Mouse (Mus musculus): ENCODE data around the gene Tspan18. TPM values are rescaled to one million over a fixed set of nuclear protein-coding genes. Genes with fewer than 3 reads are reported as not detected.

Tspan18 gene
- polyA plus RNA-seq, 1 experiment, result 0.06 TPM

GRCm38 (mm10) chr2:93313768-93314632 is 20.3 kb downstream of the Tspan18 start:
- H3ac ChIP-seq (ENCODE audit: control insufficient read depth, insufficient read length, low read depth), result no peak overlapping the region

DNA sequence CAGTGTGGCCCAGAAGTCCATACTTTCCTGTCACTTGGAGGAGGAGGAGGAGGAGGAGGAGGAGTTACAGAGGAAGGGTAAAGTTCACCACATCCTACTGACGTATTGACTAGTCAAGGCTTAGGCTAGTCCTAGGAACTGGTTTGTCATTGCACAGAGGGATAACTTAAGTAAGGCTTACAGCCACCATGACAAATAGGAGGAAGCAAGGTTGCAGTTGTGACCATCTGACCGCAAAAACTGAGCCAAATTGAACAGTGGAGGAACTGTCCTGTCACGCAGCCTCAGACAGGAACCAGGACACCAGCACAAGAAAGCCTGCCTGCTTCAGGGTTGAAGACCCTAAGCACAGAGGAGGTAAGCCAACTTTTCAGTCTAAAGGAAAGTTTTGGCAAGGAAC is 21.8 kb downstream of the Tspan18 start:
- Histone ChIP-seq H3K79me2 (ENCODE audit: control insufficient read depth, insufficient read depth) (no peaks in the 10 kb centered on the region), H3K27me3 (ENCODE audit: control insufficient read depth, insufficient read depth, insufficient read length) (peaks cover 83% of the 10 kb centered on the region)
- TF ChIP-seq MAX (IDR thresholded peaks at IDR 0.05) (no peak), MYOD1 (IDR thresholded peaks at IDR 0.05; ENCODE audit: control insufficient read depth, insufficient read length, low read depth) (no peak), CEBPB (IDR thresholded peaks at IDR 0.05; ENCODE audit: low read depth) (no peak), USF1 (IDR thresholded peaks at IDR 0.05; ENCODE audit: low read depth) (no peak), CTCF (IDR thresholded peaks at IDR 0.05; ENCODE audit: control insufficient read depth, insufficient read depth, insufficient read length) (no peak), MYOG (IDR thresholded peaks at IDR 0.05; ENCODE audit: control insufficient read depth, extremely low read depth, insufficient read length) (no peak), FOSL1 (IDR thresholded peaks at IDR 0.05; ENCODE audit: insufficient read depth, low read length, poor library complexity, severe bottlenecking) (no peak)

More at GRCm38 (mm10) chr2:93313768-93314632, 20.3 kb downstream of the Tspan18 start:
- Histone ChIP-seq H3K79me3 (ENCODE audit: low read depth) (no peaks in the 10 kb centered on the region), H3K4me3 (ENCODE audit: insufficient read depth, poor library complexity, severe bottlenecking) (no peak overlapping the region), H3K79me2 (ENCODE audit: control insufficient read depth, insufficient read depth) (no peaks in the 10 kb centered on the region), H3K36me3 (ENCODE audit: control insufficient read depth, insufficient read depth) (no peaks in the 10 kb centered on the region), H3K27me3 (ENCODE audit: control insufficient read depth, insufficient read depth, insufficient read length) (peaks cover 70% of the 10 kb centered on the region)
- no peak for TF ChIP-seq MAX (IDR thresholded peaks at IDR 0.05)
- TF ChIP-seq MYOG (IDR thresholded peaks at IDR 0.05; ENCODE audit: control insufficient read depth, extremely low read depth, insufficient read length), result no peak
- no peak for TF ChIP-seq MYOD1 (IDR thresholded peaks at IDR 0.05; ENCODE audit: control insufficient read depth, insufficient read length, low read depth)

DNA sequence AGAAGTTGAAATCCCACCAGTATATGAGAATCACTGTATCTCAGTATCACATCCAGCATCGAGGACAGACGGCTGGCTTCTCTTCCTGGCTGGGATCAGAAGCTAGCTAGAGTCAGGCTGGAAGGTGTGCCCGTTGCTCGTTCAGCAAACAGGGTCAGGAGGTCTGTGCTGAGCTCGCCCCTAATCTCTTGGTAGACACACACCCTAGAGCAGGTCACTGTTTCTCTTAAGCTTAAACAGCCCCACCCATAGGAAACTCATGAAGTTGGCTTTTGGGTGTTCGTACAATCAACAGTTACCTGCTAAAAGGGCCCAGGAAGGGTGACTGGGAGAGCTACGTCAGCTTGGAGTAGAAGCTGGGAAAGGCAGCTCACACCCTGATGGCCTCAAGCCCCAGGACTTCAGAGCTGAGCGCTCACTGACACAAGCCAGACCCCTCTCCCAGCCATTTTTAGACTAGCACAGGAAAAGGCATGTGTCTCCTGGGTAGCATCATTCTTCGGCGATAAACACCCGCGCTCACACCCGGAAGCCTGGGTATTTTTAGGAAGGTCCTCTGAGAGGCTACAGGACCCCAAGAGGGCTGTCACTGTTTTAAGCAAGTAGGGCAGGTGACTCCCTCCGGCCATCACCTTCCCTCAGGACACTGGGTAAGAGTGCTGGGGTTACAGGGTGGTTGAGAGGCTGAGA is 24.4 kb downstream of the Tspan18 start:
- H3K4me3 ChIP-seq (ENCODE audit: insufficient read depth, poor library complexity, severe bottlenecking), result no peak overlapping the region
- no peaks in the 10 kb centered on the region for H3K36me3 ChIP-seq (ENCODE audit: control insufficient read depth, insufficient read depth)
- TF ChIP-seq FOSL1 (IDR thresholded peaks at IDR 0.05; ENCODE audit: insufficient read depth, low read length, poor library complexity, severe bottlenecking) (no peak), CTCF (IDR thresholded peaks at IDR 0.05; ENCODE audit: control insufficient read depth, insufficient read depth, insufficient read length) (no peak), MYOD1 (IDR thresholded peaks at IDR 0.05; ENCODE audit: control insufficient read depth, insufficient read length, low read depth) (no peak), MYOG (IDR thresholded peaks at IDR 0.05; ENCODE audit: control insufficient read depth, extremely low read depth, insufficient read length) (no peak), CEBPB (IDR thresholded peaks at IDR 0.05; ENCODE audit: low read depth) (no peak), USF1 (IDR thresholded peaks at IDR 0.05; ENCODE audit: low read depth) (no peak), MAX (IDR thresholded peaks at IDR 0.05) (no peak)
- no peak overlapping the region for H3ac ChIP-seq (ENCODE audit: control insufficient read depth, insufficient read length, low read depth)
- no peaks in the 10 kb centered on the region for H3K79me3 ChIP-seq (ENCODE audit: low read depth)
- H3K27me3 ChIP-seq (ENCODE audit: control insufficient read depth, insufficient read depth, insufficient read length), result peaks cover 80% of the 10 kb centered on the region
- no peaks in the 10 kb centered on the region for H3K79me2 ChIP-seq (ENCODE audit: control insufficient read depth, insufficient read depth)

More for the DNA sequence above, 21.8 kb downstream of the Tspan18 start:
- Histone ChIP-seq H3K36me3 (ENCODE audit: control insufficient read depth, insufficient read depth) (no peaks in the 10 kb centered on the region), H3K79me3 (ENCODE audit: low read depth) (no peaks in the 10 kb centered on the region), H3ac (ENCODE audit: control insufficient read depth, insufficient read length, low read depth) (no peak overlapping the region), H3K4me3 (ENCODE audit: insufficient read depth, poor library complexity, severe bottlenecking) (no peak overlapping the region)

DNA sequence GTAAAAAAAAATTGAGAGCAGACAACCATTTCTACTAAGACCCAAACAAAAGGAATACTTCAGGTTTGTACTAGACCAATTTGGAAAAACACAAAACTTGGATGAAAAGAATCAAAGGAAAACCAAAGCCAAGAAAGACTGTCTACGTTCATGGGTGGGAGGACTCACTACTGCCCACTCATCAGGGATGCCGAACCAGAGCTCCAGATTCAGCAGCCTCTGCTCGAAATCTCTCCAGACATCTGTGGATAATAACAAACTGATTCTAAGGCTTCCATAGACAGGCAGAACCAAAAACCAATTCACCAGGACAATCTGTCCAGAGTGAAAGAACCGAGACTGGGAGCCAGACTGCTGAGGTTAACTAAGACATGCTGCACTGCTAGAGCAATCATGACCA is 27.4 kb downstream of the Tspan18 start:
- TF ChIP-seq MAX (IDR thresholded peaks at IDR 0.05) (no peak), CTCF (IDR thresholded peaks at IDR 0.05; ENCODE audit: control insufficient read depth, insufficient read depth, insufficient read length) (no peak), MYOG (IDR thresholded peaks at IDR 0.05; ENCODE audit: control insufficient read depth, extremely low read depth, insufficient read length) (no peak), CEBPB (IDR thresholded peaks at IDR 0.05; ENCODE audit: low read depth) (no peak), FOSL1 (IDR thresholded peaks at IDR 0.05; ENCODE audit: insufficient read depth, low read length, poor library complexity, severe bottlenecking) (no peak)

DNA sequence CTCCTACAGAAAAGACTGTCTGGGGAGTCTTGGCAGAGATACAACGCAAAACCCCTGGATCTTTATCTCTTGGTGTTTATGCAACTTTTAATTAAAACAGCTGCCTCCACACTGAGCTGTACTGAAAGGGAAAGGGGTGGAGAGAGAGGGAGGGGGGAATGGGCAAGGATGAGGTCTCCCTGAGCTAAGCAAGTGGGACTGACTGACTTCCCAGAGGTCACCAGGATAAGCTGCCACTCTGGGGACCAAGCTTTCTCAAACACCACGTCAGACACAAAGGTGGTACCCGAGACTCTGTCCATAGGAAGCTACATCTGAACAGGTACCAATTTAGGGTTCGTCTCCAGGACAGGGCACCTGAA is 30.1 kb downstream of the Tspan18 start:
- Histone ChIP-seq H3K27me3 (ENCODE audit: control insufficient read depth, insufficient read depth, insufficient read length) (peaks cover 46% of the 10 kb centered on the region), H3K4me3 (ENCODE audit: insufficient read depth, poor library complexity, severe bottlenecking) (no peak overlapping the region), H3K79me2 (ENCODE audit: control insufficient read depth, insufficient read depth) (no peaks in the 10 kb centered on the region), H3K36me3 (ENCODE audit: control insufficient read depth, insufficient read depth) (no peaks in the 10 kb centered on the region), H3K79me3 (ENCODE audit: low read depth) (no peaks in the 10 kb centered on the region), H3ac (ENCODE audit: control insufficient read depth, insufficient read length, low read depth) (no peak overlapping the region)
- TF ChIP-seq CEBPB (IDR thresholded peaks at IDR 0.05; ENCODE audit: low read depth) (no peak), FOSL1 (IDR thresholded peaks at IDR 0.05; ENCODE audit: insufficient read depth, low read length, poor library complexity, severe bottlenecking) (no peak), MAX (IDR thresholded peaks at IDR 0.05) (no peak), USF1 (IDR thresholded peaks at IDR 0.05; ENCODE audit: low read depth) (no peak), CTCF (IDR thresholded peaks at IDR 0.05; ENCODE audit: control insufficient read depth, insufficient read depth, insufficient read length) (no peak), MYOD1 (IDR thresholded peaks at IDR 0.05; ENCODE audit: control insufficient read depth, insufficient read length, low read depth) (no peak), MYOG (IDR thresholded peaks at IDR 0.05; ENCODE audit: control insufficient read depth, extremely low read depth, insufficient read length) (no peak)

More for the DNA sequence above, 27.4 kb downstream of the Tspan18 start:
- Histone ChIP-seq H3K4me3 (ENCODE audit: insufficient read depth, poor library complexity, severe bottlenecking) (no peak overlapping the region), H3ac (ENCODE audit: control insufficient read depth, insufficient read length, low read depth) (no peak overlapping the region), H3K27me3 (ENCODE audit: control insufficient read depth, insufficient read depth, insufficient read length) (peaks cover 63% of the 10 kb centered on the region), H3K36me3 (ENCODE audit: control insufficient read depth, insufficient read depth) (no peaks in the 10 kb centered on the region), H3K79me2 (ENCODE audit: control insufficient read depth, insufficient read depth) (no peaks in the 10 kb centered on the region), H3K79me3 (ENCODE audit: low read depth) (no peaks in the 10 kb centered on the region)

Data from C2C12 (cell line).